Mouse (Mus musculus) T-helper 17 cell (primary cell): ENCODE measurements around the gene Slc25a18.

Experiments
- in situ Hi-C, 2 experiments: fragments of 300-600 bp; cut with MboI, MseI; formaldehyde crosslinking; loops; 1 replicate in 1 of 2; 2 replicates in 1 of 2; pipeline ENCODE4 v1.15.1; 2025; ENCODE audit warnings: high pct_unique_total_duplicates in 2 of 2

The Slc25a18 gene

DNA sequence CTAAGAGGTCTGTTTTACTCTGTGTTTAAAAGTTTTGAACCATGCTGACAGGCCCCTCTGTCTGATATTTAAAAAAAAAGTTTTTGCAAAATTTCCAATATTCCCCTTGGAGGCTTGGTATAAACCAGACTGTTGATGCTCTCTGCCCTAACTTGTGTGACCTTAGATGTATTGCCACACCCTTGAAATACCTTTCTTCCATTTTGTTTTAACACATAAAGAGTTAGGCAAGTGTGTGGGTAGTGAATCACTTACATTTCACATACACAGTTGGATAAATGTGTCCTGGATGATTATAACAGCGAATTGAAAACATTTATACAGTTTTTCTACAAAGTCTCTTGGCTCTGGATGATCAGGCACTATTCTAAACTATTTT is 63.8 kb downstream of the Slc25a18 start:
- in situ Hi-C loops = no loop called here

DNA sequence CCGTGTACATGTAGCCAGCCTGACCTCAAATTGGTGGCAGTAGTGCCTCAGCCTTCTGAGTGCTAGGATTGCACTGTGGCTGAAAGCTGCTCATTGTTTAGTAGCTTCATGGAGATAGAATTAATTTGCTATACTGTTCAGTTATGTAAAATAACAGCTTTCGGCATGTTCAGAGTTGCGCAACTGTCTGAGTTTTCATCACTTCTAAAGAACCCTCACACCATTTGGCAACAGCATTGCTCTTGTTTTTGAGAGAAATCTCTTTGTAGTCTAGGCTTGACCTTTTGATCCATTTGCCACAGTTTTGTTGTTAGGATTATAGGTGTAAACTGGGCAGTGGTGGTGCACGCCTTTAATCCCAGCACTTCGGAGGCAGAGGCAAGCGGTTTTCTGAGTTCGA is 66.9 kb downstream of the Slc25a18 start:
- in situ Hi-C loops = no loop called here

DNA sequence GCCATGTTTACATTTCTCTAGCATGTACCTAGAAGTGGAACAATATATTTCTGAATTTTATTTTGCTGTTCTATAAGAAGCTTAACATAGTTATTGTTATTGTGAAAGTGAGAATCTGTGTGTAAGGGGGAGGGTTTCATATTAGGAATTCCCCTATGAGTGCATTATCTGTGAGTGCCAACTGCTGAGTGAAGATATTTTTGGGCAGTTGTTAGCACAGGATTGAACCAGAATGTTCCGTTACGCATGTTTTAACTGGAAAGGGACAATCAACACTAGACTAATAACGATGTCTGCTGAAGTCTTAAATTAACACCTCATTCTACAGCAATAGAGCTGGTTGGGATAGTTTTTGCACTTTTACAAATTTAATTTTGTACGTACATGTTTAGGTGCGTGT is 68.4 kb downstream of the Slc25a18 start:
- in situ Hi-C loops = no loop called here
